Mouse (Mus musculus) ZHBTc4 (cell line): ENCODE data around the gene Klrd1.
"Not testable (repeated sequence)": the region's sequence is repeated elsewhere in the genome, so short reads cannot be mapped to it uniquely, and the experiment has no call there.

ENCODE experiments used
- DNase-seq: peaks from one replicate; pipeline ENCODE4 v3.0.0-alpha.2; 2011; ENCODE audit warnings: low read depth, low spot score

Klrd1 gene

DNA sequence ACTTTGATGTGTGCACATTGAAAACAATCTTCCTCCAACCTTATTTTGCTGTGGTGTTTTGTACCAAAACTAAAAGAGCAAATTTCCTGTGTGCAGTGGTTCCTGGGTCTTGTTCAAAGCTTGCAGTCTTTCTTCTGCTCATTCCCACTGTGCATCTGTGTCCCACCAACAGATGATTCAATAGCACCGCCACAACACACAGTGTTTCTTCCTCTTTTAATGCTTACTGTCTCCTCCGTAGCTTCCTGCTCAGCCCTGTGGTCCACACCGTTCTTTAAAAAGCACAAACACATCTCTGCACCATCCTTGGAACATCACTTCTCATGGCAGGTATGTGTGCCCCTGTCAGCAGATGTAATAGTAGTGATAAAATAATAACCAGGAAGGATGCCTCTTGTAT is at the start of gene Klrd1:
Gene Klrd1, plus strand, starts transcription at position 275 of the 400 bp plus-strand sequence.
- no peak for DNase-seq

- no peak for DNase-seq
Measured at GRCm38 (mm10) chr6:129541931-129542330, 49.7 kb upstream of the Klrd1 start.

DNA sequence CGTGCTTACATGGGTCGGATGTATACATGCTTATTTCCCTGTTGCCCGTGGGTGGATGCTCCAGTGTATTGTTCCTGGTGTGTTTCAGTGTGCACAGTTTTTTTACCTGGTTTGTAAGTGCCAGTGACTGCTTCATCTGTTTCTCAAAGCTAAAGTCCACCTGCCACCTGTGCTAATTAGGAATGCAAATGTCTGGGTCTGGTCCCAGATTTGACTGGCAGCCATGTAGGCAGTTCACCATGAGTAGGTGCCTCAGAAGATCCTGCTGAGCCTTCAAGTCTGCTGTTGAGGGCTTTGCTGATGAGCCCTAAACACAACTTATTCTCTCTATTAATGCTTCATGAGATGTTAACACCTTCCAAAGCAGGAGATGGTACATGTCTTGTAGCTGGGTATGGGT is 49.0 kb upstream of the Klrd1 start:
- no peak for DNase-seq

DNA sequence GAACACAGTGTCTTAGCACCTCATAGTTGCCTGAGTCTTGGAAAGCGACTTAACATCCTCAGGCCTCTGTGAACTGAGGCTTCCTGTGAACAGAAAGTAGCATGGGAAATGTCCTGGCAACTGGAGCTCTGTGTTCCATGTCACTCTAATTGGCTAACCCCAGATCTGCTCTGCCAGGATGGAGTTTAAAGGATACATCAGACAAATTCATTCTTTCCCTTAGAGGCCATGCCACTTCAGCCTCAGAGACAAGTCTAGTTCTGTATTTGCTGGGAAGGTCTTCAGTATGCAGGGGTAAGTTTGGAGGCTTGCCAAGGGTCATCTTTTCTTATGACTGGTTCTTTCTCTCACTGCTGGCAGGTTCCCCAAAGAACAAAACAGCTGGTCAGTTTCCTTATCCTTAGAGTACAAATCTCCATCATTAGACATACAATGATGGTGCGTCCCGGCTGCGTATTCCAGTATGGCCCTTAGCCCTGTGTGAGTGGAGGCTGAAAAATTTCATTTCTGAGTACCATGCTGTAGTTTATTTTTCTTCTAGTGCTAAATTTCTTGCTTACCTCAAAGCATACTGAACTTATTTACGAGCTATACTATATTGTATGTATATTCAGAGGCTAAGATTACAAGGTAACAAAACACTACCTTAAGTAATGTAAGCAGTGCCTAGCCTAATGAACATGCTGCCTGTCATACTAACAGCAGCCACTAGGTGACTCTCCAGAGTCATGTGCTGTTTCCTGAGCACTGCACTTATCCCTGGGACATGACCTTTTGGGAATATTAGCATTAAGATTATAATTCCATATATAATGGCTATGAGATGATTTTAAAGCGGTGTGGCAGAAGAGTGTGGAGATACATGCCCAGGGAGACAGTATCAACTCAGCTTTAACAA is 47.6 kb upstream of the Klrd1 start:
- DNase-seq: peak; percentile 71

DNA sequence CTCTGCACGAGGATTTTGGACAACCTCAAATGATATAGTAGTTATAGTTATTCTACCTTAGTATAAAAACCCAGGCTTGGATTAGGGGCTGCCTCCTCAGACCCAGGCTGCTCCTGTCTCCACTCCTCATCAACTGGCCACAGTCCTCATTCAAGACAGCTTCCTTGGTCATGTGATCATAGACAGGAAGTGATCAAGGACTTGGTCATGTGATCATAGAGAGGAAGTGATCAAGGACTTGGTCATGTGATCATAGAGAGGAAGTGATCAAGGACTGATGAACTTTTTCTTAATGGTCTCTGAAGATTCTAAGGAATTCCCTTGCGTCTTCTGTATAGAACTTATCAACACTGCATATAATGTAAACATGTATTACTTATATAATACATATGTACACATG is 44.3 kb upstream of the Klrd1 start:
- DNase-seq: no peak

GRCm38 (mm10) chr6:129548009-129548408 is 43.6 kb upstream of the Klrd1 start:
- DNase-seq: no peak

DNA sequence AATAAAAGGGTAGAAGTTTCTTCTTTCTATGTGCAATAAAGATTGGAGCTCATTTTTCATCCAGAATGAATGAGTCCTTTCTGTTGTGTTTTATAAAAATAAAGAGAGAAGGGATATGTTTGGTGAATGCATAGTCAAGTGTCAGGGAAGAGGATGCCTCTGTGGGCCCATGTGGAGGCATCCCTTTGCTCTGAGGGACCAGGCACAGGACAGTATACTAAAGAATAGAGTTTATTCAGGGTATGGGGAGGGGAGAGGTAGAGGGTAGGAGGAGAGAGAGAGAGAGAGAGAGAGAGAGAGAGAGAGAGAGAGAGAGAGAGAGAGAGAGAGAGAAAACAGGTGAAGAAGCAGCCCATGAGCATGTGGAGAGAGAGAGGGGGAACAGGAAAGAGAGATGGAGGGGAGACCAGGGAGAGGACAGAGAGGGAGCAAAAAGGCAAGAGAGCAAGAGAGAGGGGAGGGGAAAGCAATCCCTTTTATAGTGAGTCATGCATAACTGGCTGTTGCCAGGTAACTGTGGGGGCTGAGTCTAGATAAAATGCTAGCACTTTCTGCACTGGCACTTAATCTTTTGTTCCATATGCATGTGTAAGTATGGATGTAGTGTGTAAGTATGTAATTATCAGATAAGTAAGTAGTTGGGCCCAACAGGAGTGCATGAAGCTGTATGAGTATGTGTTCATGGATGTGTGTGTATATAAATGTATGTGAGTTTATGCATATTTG is 34.1 kb upstream of the Klrd1 start:
- no peak for DNase-seq

- peak; percentile 77 for DNase-seq
Measured at GRCm38 (mm10) chr6:129558946-129559640, 32.5 kb upstream of the Klrd1 start.

GRCm38 (mm10) chr6:129559641-129560027 is 31.9 kb upstream of the Klrd1 start:
- DNase-seq: no peak

- no peak for DNase-seq
Measured at GRCm38 (mm10) chr6:129565257-129565656, 26.3 kb upstream of the Klrd1 start.

- DNase-seq: peak; percentile 14
Measured at GRCm38 (mm10) chr6:129575315-129575714, 16.3 kb upstream of the Klrd1 start.

- no peak for DNase-seq
Measured at GRCm38 (mm10) chr6:129577605-129578004, 14.0 kb upstream of the Klrd1 start, which contains the start of gene Klre1. Klre1 (plus strand) TSS chr6:129577905.

GRCm38 (mm10) chr6:129581274-129581673 is 10.3 kb upstream of the Klrd1 start:
- peak; percentile 8 for DNase-seq

- DNase-seq: no peak
Measured at GRCm38 (mm10) chr6:129581896-129582295, 9.7 kb upstream of the Klrd1 start.

GRCm38 (mm10) chr6:129583014-129583413 is 8.6 kb upstream of the Klrd1 start:
- no peak for DNase-seq

GRCm38 (mm10) chr6:129608372-129608771 is 16.8 kb downstream of the Klrd1 start:
- no peak for DNase-seq

GRCm38 (mm10) chr6:129623735-129624134 is 32.2 kb downstream of the Klrd1 start, which contains the start of gene Klrk1:
Klrk1 (minus strand) TSS chr6:129623864.
- no peak for DNase-seq

DNA sequence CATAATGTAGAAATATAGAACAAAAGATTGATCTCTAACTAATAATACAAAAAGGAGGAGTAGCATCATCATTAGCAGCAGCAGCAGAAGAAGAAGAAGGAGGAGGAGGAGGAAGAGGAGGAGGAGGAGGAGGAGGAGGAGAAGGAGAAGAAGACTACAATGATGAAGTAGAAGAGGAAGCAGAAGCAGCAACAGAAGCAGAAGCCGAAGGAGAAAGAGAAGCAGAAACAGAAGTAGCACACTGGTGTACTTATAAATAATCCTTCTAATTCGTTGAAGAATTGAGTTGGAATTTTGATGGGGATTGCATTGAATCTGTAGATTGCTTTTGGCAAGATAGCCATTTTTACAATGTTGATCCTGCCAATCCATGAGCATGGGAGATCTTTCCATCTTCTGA is 39.5 kb downstream of the Klrd1 start:
- DNase-seq: not testable (repeated sequence)

- DNase-seq: not testable (repeated sequence)
Measured at GRCm38 (mm10) chr6:129643237-129643636, 51.7 kb downstream of the Klrd1 start, which contains the start of gene Klrc3. Klrc3 (minus strand) TSS chr6:129643337.

- not testable (repeated sequence) for DNase-seq
Measured at GRCm38 (mm10) chr6:129644054-129644453, 52.5 kb downstream of the Klrd1 start.
